Mouse (Mus musculus) gastrocnemius, adult 8-10 months (tissue): Measurements from ENCODE around the gene Nxf1. TPM values are rescaled to one million over a fixed set of nuclear protein-coding genes. Genes with fewer than 3 reads are reported as not detected.
A peak's percentile ranks its signal among the peaks of the same experiment; 100 is the strongest.
"Not testable (repeated sequence)": the region's sequence is repeated elsewhere in the genome, so short reads cannot be mapped to it uniquely, and the experiment has no call there.

Experiments used
- DNase-seq, 2 experiments: peaks; one replicate each; pipeline ENCODE4 v3.0.0; 2022; ENCODE audit warnings: low spot score in 2 of 2
- total RNA-seq, 4 experiments: library from RNA; stranded (reverse); gene quantifications; 2 replicates each; pipeline ENCODE4 v1.2.4; 2022

Nxf1 gene
- 10 to 100 TPM; 24.0 to 34.0 (median 27.7) TPM for total RNA-seq

DNA sequence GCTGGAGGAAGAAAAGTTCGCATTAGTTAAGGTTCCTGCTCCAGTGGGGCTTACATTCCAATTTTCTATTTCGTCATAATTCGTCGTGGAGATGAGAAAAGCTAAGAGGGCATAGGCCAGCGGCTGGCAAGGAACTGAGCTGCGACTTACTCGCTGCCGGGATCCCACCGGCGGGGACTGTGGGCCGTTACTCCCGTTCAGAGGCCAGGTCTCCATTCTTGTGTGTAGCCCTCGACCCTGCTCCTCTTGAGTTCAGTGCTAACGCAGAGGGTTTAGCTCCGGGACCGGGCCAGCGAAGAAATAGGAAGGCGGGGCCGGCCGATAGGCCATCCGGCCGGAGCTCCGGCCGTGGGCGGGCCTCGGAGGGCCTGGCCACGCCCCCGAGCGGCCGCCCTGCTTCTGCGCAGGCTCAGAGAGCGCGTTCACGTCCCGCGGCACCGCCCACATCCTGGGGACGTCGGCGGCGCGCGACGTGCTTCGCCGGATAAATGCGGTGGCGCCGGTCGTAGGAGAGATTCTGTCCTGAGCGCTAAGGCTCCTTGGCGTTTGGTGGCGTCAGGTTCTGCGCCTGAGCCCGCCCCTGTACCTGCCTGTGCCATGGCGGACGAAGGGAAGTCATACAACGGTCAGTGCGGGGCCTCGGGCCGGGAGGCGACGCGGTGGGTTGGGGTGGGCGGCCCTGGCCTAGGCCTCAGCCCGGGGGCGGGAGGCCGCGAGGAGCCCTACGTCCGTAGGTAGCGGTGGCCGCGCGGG is at the start of gene Nxf1:
Gene Nxf1 (plus strand): TSS at position 439 of the 753 bp plus-strand sequence.
- peak; percentile 77 to 87 for DNase-seq

DNA sequence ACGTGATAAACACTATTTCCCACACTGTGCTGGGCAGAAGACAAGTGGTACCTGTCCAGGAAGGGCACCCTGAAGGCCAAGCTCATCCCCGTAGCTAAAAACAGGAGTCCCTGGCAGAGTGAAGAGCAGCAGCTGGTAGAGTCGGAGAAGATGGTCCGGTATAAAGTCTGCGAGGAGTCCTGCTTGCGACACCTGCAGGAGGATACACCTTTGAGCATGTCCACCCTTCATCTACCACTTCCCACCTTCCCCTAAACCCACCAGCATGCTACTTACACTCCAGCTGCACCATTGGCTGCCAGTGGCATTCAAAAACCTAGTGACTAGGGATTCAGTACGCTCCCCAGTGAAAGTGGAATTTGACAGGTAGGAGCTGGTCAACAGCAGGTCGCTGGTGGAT is 47.9 kb upstream of the Nxf1 start:
- DNase-seq: no peak

DNA sequence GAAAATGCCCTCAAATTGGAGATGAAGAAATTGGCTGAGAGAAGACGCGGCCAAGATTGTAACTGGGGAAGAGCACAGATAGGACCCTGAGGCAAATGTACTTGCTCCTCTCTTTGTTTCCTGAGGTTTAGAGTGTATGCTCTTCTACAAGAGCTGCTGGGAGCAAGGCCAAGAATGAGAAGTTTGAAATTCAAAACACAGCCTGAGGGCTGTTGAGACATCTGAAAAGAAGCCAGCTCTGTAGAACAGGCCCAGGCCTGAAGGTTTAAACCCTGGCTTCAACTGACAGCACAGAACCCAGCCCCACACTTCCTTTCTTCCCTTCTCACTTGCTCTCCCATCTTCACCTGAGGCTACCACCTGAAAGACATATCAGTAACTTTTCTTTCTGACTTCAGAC is 46.8 kb upstream of the Nxf1 start:
- no peak for DNase-seq

DNA sequence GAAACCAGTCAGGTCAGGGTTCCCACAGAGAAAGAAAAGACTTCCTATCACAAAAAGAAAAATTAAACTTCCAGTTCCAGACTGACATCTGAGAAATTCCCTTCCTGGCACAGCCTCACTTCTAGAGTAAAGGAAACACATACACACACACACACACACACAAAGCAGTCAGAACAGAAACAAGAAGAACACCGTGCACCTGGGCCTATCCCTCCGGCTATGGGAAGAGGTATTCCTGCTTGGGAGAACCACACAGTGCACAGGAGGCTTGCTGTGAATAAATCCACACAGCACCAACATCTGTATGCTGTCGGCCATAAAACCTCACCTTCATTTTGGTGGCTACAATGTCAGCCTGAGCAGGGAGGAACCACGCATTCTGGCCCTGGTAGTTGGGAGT is 45.4 kb upstream of the Nxf1 start:
- DNase-seq: no peak

DNA sequence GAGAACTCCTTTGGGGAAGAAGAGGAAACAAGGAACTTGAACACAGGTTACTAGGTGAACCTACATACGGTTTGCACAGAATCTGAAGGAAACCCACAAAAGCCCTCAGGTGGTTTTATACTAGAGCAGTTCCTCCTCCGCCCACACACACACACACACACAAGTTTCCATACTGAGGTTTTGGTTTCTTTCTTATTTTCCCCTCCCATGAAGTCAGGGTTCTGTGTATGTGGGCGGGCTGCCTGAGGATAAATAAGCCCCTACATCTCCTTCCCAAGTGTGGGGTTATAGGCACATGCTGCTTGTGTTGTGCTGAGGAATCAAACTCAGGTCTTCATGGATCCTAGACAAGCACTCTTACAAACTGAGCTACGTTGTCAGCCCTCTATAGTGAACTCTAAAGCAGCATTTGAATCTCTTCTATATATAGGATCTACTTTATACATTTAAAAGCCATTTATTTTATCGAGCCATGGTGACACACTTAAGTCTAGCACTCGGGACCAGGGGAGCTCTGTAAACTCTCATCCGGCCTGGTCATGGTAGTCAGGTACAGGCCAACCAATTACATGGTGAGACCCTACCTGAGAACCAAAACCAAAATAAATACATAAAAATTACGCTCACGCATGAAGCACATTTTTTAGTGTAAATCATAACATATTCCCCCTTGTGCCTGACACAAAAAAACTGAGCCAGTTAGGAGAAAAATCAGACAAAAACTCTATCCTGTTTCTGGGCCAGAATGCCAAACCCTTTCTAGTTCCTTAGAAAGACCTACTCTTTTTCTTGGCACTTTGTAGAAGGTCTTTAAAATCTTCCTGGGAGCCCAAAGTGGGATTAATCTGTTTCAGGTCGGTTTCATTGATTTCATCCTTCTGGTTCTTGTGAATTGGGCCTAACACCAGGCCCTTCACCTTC is 44.7 kb upstream of the Nxf1 start:
- no peak for DNase-seq

DNA sequence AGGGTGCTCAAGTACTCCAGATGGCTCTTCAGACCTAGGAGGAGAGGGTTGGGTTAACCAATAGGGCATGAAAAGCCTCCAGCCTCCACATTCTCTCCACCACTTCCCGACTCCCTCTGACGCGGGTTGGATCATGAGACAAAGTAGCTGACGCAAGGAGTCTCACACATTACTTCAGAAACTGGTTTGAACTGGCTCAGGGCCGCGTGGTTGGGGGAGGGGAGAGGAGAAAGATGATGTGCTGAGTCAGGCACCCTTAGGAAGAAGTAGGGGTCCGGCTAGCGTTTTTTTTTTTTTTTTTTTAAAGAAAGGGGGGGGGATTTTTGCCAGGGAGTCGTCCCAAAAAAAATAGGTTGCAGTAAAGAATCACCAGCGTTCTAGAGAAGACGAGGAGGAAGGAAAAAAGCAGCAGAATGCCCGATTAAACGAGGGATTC is 44.0 kb upstream of the Nxf1 start:
- DNase-seq: peak; percentile 33 to 41

DNA sequence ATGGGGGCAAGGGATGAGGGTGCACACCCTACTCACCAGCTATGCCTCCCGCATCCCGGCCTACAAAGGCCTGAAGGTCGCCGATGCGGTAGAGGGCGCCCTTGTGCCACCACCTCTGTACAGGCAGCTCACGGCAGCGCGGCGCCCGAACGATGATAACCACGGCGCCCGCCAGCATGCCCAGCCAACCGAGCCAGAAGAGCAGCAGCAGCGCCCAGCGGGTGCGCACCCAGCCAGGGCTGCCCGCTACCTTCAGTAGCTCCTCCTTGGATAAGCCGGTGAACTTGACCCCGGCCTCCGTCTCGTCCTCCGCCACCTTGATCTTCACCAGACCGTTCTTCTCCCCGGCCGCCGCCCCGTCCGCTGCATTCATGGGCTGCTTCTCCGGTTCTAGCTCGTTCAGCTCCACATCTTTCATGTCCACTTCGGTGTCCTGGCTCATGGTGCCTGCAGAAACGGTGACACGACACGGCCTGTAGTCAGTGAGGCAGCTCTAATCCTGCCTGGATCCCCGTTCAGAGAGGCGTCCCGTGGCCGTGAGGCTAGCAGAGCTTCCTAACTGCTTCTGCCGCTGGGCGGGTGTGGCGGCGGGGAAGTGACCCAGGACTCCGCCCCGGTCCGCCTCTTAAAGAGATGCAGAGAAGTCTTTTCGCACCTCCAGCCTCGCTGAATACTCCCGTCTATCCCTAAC is 43.4 kb upstream of the Nxf1 start:
- peak; percentile 87 to 91 for DNase-seq

DNA sequence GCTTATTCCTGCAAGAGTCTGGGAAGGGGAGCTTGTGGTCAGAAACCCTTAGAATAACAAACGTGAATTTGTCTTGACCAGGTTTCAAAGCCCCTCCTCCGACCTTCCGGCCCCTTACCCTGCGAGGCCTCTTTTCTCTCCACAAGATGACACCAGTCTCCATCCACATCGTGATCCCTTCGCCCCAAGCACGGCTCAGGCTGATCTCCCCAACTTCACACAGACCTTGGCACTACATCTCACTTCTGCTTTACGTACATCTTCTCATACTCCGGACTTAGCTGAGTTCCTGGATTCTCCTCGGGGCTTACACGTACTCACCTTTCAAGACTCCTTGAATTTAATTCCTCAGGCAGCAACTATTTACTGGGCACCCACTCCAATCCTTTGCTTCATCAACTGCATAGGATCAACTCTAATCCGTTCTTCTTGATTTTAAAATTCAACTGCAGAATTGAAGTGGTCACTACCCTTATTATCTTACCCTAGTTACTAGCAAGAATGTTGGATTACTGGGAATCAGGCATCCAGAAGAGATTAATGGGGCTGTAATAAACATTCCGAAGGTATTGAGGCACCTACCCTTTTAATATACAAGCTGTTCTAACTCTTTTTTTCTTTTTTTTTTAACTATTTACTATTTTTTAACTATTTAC is 42.7 kb upstream of the Nxf1 start:
- no peak for DNase-seq

DNA sequence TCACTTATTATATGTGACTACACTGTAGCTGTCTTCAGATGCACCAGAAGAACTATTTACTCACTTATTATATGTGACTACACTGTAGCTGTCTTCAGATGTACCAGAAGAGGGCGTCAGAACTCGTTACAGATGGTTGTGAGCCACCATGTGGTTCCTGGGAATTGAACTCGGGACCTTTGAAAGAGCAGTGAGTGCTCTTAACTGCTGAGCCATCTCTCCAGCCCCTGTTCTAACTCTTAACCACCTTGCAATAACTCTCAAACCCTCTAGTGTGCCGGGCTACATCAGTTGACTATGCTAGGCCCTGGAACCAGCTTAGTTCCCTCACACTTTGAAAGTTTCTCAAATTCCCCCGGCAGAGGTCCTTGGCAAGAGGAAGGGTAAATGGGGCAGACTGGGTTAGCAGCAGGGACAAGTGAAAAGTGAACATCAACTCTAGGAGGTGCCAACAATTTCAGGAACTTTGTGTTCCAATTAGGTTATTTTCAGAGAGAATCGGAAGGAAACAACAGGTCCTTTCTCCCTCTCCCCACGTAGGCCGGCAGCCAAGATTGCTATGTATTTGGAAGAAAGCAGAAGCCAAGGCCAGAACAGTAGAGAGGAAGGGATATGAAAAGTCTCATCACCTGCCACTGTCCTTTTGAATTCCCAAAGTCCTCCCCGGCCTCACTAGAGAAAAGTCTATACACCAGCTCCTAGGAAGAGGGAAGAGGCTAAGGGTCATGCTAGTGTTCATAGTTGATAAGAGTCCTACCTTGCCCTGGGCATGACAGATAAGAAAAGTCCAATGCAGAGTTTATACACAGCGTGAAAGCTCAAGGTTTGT is 42.0 kb upstream of the Nxf1 start:
- no peak for DNase-seq

DNA sequence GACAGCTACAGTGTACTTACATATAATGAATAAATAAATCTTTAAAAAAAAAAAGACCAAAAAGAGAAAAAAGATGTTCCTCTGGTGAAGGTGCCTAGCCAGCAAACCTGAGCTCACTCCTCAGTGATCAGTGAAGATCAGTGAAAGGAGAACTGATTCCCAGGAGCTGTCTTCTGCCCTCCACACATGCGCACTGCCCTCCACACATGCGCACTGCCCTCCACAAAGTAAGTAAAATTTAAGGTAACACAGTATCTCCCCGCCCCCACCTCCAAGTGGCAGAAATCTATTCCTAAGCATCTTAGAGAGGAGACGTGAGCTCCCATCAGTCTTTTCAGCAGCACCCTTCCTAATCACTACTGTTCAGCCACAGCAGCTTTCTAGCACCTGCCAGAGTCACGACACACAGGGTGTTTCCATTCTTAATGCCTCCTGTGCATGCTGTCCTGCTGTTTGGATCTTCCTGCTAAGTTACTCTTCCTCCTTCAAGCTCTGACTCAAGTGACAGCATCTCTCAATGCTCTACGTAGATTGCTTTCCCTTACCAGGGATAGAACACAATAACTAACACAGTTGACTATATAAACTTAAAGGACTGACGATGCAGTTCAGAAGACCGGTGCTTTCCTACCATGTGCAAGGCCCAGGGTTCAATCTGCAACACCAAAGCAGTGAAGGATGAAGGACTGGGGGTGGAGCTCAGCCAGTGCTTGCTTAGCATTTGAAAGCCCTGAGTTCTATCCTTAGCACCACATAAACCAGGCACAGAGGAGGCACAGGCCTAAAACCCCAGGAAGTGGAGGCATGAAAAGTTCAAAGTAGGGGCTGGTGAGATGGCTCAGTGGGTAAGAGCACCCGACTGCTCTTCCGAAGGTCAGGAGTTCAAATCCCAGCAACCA is 40.8 kb upstream of the Nxf1 start:
- DNase-seq: no peak

DNA sequence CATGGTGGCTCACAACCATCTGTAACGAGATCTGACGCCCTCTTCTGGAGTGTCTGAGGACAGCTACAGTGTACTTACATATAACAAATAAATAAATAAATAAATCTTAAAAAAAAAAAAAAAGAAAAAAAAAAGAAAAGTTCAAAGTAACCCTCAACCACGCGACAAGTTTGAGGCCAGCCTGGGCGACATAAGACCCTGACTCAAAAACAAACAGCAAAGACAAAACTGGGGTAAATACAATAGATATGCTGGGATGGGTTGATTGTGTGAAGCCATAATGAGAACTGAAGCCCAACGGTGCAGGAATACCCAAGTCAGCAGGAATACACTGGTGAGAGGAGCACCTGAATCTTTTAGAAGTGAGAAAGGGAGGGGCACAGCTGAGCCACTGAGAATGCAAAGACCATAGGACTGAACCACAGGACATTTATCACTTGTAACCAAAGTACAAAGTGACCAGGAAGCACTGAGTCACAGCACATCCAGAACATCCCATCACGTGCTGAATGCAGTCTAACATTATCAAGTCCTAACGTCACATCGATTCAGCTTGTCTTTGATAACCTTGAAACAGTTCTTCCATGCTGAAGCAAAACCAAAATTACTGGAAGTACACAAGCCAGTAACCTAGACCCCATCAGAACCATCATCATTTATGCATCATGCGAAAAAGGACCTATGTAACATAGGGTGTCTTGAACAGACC is 40.0 kb upstream of the Nxf1 start:
- DNase-seq: no peak

DNA sequence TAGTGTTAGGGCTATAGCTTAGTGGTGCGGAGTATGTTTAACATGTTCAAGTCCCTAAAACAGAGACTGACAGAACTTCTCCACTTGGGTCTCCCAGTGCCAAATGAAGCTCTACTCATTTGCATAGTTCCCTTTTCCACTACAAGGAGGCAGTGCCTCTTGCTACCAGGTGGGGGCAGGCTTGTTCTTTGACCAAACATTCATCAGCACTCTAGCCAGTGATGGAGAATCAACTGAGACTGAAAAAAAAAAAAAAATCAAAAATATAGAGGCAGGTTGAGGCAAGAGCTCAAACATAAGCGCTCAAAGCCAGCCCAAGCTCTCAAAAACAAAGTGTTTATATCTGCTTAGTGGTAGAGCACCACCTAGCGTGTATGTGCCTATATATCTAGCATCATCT is 38.5 kb upstream of the Nxf1 start:
- no peak for DNase-seq

DNA sequence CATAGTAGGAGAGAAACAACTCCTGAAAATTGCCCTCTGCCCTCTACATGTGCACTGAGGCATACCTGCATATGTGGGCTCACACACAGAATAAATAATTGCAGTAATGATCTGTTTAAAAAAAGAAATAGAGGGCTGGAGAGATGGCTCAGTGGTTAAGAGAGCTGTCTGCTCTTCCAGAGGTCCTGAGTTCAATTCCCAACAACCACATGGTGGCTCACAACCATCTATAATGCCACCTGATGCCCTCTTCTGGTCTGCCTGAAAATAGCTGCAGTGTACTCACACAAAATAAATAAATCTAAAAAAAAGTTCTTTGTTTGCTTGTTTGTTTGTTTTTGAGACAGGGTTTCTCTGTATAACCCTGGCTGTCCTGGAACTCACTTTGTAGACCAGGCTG is 37.8 kb upstream of the Nxf1 start:
- not testable (repeated sequence) for DNase-seq

DNA sequence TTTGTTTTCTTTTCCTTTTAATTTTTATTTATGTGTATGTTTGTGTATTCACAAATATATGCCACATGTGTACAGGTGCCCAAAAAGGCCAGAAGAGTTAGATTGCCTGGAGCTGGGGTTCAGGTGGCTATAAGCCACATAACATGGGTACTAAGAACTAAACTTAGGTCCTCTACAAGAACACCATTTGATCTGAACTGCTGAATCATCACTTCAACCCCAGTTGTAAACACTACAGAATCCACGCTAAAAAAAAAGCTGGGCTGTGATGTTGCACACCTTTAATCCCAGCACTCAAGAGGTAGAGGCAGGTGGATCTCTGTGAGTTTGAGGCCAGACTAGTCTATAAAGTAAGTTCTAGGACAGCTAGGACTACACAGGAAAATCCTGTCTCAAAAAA is 35.5 kb upstream of the Nxf1 start:
- no peak for DNase-seq

DNA sequence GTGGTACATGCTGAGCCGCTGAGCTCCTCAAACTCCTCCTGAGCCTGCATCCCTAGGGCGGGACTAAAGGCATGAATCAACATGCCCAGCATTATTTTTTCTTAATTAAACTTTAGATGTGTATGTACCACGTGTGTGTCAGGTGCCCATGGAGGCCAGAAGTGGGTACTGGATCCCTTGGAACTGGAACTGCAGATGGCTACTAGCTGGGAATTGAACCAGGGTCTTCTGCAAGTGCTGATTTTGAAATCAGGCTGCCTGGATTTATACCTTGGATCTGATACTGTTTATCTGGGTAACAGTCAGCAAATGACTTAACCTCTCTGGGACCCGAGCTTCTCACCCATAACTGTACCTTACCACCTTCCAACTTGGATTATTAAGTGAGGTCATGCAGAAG is 34.9 kb upstream of the Nxf1 start:
- no peak for DNase-seq

DNA sequence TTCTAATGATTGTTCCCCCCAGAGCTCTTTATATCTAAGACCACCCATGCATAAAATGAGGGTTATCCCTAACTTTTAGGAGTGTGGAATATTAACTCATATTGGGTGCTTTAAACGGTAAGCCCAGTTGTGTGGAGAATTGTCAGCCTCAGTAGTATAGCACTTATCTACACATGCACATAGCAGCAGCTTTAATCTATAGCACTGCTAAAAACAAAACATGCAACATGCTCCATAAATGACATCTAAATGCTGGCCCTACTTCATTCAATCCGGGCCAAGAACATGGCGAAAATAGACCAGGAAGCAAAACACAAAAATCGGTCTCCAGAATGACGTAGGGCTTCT is 34.3 kb upstream of the Nxf1 start:
- DNase-seq: no peak

DNA sequence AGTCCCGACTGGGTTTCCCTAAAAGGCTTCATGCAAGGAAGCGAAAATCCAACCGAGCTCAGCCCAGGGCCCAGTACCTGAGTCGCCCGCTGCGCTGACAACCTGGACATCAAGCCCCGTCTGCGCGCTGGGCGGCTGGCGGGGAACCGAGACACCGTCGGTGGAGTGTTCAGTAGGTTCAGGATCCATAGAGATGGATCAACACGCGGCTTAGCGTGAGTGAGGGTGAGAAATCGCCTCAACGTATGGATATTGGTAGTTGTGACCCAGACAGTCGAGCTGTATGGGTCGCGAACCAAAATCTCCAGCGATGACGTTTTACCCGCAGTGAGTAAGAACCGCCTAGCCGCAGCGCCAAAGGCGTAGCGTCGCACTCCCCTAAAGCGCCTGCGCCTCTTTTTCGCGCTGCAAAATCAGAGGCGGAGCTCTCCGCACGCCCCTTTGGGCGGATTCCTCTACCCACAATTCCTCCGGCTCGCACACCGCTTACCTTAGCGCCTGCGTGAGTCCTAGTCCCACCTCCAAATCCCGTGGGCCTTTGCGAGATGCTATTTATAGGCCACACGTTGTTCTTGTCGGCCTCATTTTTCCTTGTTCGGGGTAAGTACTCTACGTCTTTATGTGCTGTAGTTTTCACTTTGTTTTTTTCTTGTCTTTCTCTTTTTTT is 33.8 kb upstream of the Nxf1 start, which contains the start of gene Slc3a2:
Gene Slc3a2 (minus strand): TSS at position 463 of the 667 bp plus-strand sequence.
- peak; percentile 92 to 95 for DNase-seq
